Mouse (Mus musculus): ENCODE data around the gene Mprip. TPM values are rescaled to one million over a fixed set of nuclear protein-coding genes. Genes with fewer than 3 reads are reported as not detected.

Gene Mprip
- polyA plus RNA-seq, 1 experiment: 3.0 TPM

DNA sequence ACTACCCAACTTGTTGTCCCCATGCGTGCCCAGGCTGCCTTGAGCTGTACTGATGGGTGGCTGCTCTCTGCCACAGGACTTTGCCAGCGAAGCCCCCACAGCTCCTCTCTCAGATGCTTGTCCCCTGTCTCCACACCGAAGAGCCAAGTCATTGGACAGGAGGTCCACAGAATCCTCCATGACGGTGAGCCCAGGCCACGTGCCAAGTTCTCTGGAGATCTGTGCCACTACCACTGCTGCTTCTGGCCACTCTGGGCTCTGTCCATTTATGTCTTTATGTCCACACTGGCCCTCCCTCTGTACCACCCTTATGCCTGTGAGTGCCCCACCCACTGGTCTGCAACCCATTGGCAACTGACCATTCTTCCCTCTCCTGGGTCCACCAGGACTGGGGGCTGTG, 80.8 kb downstream of the Mprip start:
- no peaks in the 10 kb centered on the region for H3K9me3 ChIP-seq (ENCODE audit: control insufficient read depth, low read length)
- TF ChIP-seq TAL1 (IDR thresholded peaks at IDR 0.05; ENCODE audit: low read length): no peak
- TF ChIP-seq GATA1 (IDR thresholded peaks at IDR 0.05; ENCODE audit: low read length): no peak
- H3K4me3 ChIP-seq (replicated peaks): no peak overlapping the region
- no peaks in the 10 kb centered on the region for H3K27me3 ChIP-seq (ENCODE audit: control insufficient read depth)
- H3K4me1 ChIP-seq (ENCODE audit: control insufficient read depth): peaks cover 20% of the 10 kb centered on the region
- peaks cover 87% of the 10 kb centered on the region for H3K36me3 ChIP-seq (ENCODE audit: control insufficient read depth)

DNA sequence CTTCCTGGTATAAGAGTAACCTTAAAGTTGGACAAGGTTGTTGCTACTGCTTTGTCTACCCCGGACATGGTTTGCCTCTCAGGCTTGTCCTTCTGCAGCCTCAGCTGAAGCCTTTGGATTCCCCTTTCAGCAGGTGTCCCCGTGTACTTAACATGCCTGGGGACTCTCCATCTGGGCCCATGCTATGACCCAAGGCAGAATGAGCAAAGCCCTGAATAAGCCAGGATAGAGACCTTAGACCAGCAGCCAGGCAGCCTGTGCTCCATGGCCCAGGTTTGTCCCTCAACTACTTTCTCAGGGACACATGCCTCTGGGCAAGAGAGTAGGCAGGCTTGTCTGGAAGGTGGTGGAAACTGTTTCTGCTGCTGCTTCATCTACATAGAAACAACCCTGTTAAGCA, 82.2 kb downstream of the Mprip start:
- Histone ChIP-seq H3K36me3 (ENCODE audit: control insufficient read depth) (peaks cover 76% of the 10 kb centered on the region), H3K4me3 (replicated peaks) (no peak overlapping the region), H3K4me1 (ENCODE audit: control insufficient read depth) (peaks cover 18% of the 10 kb centered on the region), H3K9me3 (ENCODE audit: control insufficient read depth, low read length) (no peaks in the 10 kb centered on the region), H3K27me3 (ENCODE audit: control insufficient read depth) (no peaks in the 10 kb centered on the region)
- no peak for TF ChIP-seq TAL1 (IDR thresholded peaks at IDR 0.05; ENCODE audit: low read length)
- TF ChIP-seq GATA1 (IDR thresholded peaks at IDR 0.05; ENCODE audit: low read length): no peak

DNA sequence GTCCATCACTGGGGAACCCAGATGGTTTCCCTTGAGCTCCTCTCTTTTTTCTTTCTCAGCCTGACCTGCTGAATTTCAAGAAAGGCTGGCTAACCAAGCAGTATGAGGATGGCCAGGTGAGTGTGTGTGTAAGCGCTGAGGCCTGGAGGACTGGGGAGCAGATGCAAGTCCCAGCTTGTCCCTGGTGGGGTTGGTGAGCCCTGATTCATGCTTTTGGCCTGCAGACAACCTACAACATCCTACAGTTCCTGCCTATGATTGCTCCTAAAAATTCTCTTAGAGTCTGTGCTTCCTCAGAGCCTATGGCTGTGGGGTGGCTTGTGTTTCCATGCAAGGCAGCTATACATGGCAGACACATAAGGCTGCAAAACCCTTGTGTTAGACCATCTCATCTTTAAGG, 82.6 kb downstream of the Mprip start:
- Histone ChIP-seq H3K27me3 (ENCODE audit: control insufficient read depth) (no peaks in the 10 kb centered on the region), H3K4me1 (ENCODE audit: control insufficient read depth) (peaks cover 14% of the 10 kb centered on the region), H3K4me3 (replicated peaks) (no peak overlapping the region), H3K9me3 (ENCODE audit: control insufficient read depth, low read length) (no peaks in the 10 kb centered on the region), H3K36me3 (ENCODE audit: control insufficient read depth) (peaks cover 74% of the 10 kb centered on the region)
- TF ChIP-seq TAL1 (IDR thresholded peaks at IDR 0.05; ENCODE audit: low read length): no peak
- TF ChIP-seq GATA1 (IDR thresholded peaks at IDR 0.05; ENCODE audit: low read length): no peak

DNA sequence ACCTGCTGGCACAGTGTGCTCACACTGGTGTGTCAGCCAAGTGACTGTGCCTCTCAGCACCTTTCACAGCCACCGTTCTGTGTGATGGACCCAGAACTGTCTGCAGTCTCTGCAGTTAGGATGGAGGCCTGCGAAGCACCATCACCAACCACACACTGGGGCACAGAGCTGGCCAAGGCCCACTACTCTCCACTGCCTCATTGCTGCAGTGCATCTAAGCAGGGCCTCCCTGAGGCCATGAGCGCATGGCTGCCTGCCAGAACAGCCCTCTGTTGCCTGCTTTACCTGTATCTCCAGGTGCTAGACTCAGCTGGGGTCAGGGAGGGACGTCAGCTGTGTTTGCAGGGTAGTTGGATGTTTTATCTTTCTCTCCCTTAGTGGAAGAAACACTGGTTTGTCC, 83.3 kb downstream of the Mprip start:
- TF ChIP-seq GATA1 (IDR thresholded peaks at IDR 0.05; ENCODE audit: low read length) (no peak), TAL1 (IDR thresholded peaks at IDR 0.05; ENCODE audit: low read length) (no peak)
- Histone ChIP-seq H3K27me3 (ENCODE audit: control insufficient read depth) (no peaks in the 10 kb centered on the region), H3K9me3 (ENCODE audit: control insufficient read depth, low read length) (no peaks in the 10 kb centered on the region), H3K4me3 (replicated peaks) (no peak overlapping the region), H3K36me3 (ENCODE audit: control insufficient read depth) (peaks cover 74% of the 10 kb centered on the region), H3K4me1 (ENCODE audit: control insufficient read depth) (peaks cover 8% of the 10 kb centered on the region)

DNA sequence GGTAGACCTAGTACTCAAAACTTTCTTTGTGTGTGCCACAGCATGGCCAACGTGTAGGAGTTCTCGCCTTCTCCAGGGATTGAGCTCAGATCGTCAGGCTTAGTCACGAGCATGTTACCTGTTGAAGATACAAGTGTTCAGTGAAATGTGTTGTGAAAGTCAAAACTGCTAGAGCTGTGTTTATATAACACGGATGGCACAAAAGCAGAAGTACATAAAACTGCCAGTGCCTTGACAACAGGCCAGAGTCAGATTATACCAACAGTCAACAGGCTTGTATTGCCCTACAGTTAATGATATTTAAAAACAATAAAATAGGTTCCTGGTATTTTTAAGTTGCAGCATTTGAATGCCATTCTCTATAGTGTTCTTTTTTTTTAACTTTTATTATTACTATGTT, 84.7 kb downstream of the Mprip start:
- Histone ChIP-seq H3K4me1 (ENCODE audit: control insufficient read depth) (no peaks in the 10 kb centered on the region), H3K9me3 (ENCODE audit: control insufficient read depth, low read length) (no peaks in the 10 kb centered on the region), H3K4me3 (replicated peaks) (no peak overlapping the region), H3K27me3 (ENCODE audit: control insufficient read depth) (no peaks in the 10 kb centered on the region), H3K36me3 (ENCODE audit: control insufficient read depth) (peaks cover 70% of the 10 kb centered on the region)
- no peak for TF ChIP-seq GATA1 (IDR thresholded peaks at IDR 0.05; ENCODE audit: low read length)
- TF ChIP-seq TAL1 (IDR thresholded peaks at IDR 0.05; ENCODE audit: low read length): no peak

DNA sequence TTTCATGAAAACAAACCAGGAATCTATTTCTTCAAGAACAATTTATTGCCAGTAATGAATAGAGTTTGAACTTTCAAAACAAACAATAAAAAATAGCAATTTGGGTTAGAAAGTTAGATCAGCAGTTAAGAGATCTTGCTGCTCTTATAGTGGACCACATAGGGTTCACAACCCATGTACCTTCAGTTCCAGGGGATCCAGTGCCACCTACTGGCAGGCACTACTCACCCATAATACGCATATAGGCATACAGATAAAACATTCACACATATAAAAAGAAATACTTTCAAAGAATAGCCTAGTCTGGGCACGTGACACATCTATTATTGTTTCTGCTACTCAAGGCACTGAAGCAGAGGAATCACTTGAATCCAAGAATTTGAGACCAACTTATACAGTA, 85.5 kb downstream of the Mprip start:
- Histone ChIP-seq H3K4me3 (replicated peaks) (no peak overlapping the region), H3K9me3 (ENCODE audit: control insufficient read depth, low read length) (no peaks in the 10 kb centered on the region), H3K27me3 (ENCODE audit: control insufficient read depth) (no peaks in the 10 kb centered on the region), H3K4me1 (ENCODE audit: control insufficient read depth) (no peaks in the 10 kb centered on the region), H3K36me3 (ENCODE audit: control insufficient read depth) (peaks cover 68% of the 10 kb centered on the region)
- no peak for TF ChIP-seq GATA1 (IDR thresholded peaks at IDR 0.05; ENCODE audit: low read length)
- TF ChIP-seq TAL1 (IDR thresholded peaks at IDR 0.05; ENCODE audit: low read length): no peak

DNA sequence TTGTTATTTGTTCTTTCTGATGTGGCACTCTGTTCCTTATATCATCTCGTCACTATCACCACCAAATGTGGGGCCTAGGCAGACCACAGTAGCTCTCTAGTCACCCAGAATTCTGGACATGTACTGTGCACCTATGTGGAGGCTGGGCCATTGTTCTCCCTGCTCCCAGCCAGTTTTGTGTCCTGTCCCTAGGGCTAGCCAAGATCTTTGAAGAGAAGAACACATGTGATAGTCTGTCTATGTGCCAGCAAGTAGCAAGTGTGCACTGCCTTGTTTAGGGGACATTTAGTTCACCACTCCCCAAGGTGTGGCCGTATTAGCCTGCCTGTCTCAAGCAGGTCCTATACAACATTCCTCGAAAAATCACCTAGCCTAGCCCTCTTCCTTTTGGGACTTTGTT, 87.9 kb downstream of the Mprip start:
- TF ChIP-seq TAL1 (IDR thresholded peaks at IDR 0.05; ENCODE audit: low read length): no peak
- TF ChIP-seq GATA1 (IDR thresholded peaks at IDR 0.05; ENCODE audit: low read length): no peak
- H3K4me1 ChIP-seq (ENCODE audit: control insufficient read depth): no peaks in the 10 kb centered on the region
- no peak overlapping the region for H3K4me3 ChIP-seq (replicated peaks)
- H3K27me3 ChIP-seq (ENCODE audit: control insufficient read depth): no peaks in the 10 kb centered on the region
- H3K36me3 ChIP-seq (ENCODE audit: control insufficient read depth): peaks cover 67% of the 10 kb centered on the region
- no peaks in the 10 kb centered on the region for H3K9me3 ChIP-seq (ENCODE audit: control insufficient read depth, low read length)

DNA sequence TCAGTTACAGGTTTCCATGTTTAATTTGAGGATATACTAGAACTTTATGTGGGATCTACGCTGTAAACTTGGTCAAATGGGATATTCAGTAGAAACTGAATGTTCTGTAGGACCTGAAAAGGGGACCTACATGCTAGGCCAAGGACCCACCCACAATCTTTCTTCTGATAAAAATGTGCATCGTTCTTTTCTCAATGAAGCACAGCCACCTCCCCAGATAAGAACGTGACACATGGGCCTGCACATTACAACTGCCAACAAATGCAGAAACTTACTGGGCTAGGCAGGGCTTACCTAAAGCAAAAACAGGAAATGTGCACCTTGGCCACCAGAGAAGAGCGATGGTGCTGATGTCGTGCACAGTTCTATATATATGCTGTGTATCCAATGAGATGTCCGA, 93.4 kb downstream of the Mprip start:
- TF ChIP-seq GATA1 (IDR thresholded peaks at IDR 0.05; ENCODE audit: low read length): no peak
- no peak for TF ChIP-seq TAL1 (IDR thresholded peaks at IDR 0.05; ENCODE audit: low read length)
- Histone ChIP-seq H3K4me1 (ENCODE audit: control insufficient read depth) (no peaks in the 10 kb centered on the region), H3K9me3 (ENCODE audit: control insufficient read depth, low read length) (no peaks in the 10 kb centered on the region), H3K27me3 (ENCODE audit: control insufficient read depth) (no peaks in the 10 kb centered on the region), H3K4me3 (replicated peaks) (no peak overlapping the region), H3K36me3 (ENCODE audit: control insufficient read depth) (peaks cover 88% of the 10 kb centered on the region)

DNA sequence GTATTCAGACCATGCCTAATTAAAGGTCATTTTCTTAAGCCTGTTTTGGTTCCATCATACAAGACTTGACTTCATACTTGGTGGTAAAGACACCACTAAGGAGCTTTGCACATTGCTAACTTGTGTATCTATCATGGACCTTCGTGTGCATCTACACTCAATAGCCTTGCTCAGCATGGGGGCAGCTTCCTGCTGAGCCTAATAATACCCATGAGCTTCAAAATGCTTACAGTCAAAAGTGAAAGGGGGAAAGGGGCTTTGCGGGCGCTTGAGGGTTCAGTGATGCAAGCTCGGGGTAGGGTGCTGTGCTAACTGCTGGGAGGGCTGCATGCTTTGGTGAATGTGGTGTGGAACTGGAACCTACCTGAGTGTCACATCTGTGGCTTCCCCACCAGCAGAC, 95.2 kb downstream of the Mprip start:
- Histone ChIP-seq H3K9me3 (ENCODE audit: control insufficient read depth, low read length) (no peaks in the 10 kb centered on the region), H3K27me3 (ENCODE audit: control insufficient read depth) (no peaks in the 10 kb centered on the region), H3K4me3 (replicated peaks) (no peak overlapping the region), H3K36me3 (ENCODE audit: control insufficient read depth) (peaks cover 94% of the 10 kb centered on the region), H3K4me1 (ENCODE audit: control insufficient read depth) (no peaks in the 10 kb centered on the region)
- TF ChIP-seq GATA1 (IDR thresholded peaks at IDR 0.05; ENCODE audit: low read length): no peak

DNA sequence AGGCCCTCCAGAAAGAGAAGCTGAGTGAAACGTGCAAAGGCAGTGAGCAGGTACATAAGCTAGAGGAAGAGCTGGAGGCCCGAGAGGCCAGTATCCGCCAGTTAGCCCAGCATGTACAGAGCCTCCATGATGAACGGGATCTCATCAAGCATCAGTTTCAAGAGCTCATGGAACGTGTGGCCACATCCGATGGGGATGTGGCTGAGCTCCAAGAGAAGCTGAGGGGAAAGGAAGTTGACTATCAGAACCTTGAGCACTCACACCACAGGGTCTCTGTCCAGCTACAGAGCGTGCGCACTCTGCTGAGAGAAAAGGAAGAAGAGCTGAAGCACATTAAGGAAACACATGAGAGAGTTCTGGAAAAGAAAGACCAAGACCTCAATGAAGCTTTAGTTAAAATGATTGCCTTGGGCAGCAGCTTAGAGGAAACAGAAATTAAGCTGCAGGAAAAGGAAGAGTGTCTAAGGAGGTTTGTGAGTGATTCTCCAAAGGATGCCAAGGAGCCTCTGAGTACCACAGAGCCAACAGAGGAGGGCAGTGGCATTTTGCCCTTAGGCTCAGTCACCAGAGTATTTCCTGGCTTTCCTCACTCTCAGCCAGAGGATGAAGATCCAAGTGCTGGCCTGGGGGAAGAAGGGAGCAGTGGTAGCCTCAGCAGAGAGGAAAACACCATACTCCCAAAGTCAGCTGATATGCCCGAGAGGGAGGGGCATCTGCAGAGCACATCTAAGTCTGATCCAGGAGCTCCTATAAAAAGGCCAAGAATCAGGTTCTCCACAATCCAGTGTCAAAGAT, 97.3 kb downstream of the Mprip start:
- TF ChIP-seq TAL1 (IDR thresholded peaks at IDR 0.05; ENCODE audit: low read length): no peak
- no peak for TF ChIP-seq GATA1 (IDR thresholded peaks at IDR 0.05; ENCODE audit: low read length)
- Histone ChIP-seq H3K4me1 (ENCODE audit: control insufficient read depth) (no peaks in the 10 kb centered on the region), H3K9me3 (ENCODE audit: control insufficient read depth, low read length) (no peaks in the 10 kb centered on the region), H3K4me3 (replicated peaks) (no peak overlapping the region), H3K36me3 (ENCODE audit: control insufficient read depth) (peaks cover 86% of the 10 kb centered on the region), H3K27me3 (ENCODE audit: control insufficient read depth) (no peaks in the 10 kb centered on the region)

Data from erythroblast, embryonic 14.5 days (primary cell).